Mouse (Mus musculus): Measurements from ENCODE around the gene C2cd3.

DNA sequence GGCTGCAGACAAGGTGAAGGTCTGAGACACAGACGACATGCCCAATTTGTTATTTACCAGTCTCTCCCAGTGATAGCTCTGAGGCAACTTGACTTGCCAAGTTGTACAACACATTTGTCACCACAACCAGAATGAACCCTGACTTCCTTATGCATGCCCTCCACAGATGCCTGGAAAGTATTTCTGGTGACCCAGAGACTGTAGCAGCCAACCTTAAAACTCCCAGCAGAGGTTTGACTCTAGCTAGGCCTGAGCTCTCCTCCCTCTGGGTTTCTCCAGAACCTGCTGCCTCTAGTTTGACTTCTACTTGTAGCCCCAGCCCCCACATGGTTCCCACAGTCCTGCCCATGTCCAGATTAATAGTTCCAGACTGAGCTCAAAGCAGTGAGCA is 99.4 kb downstream of the C2cd3 start:
- TF ChIP-seq CTCF (conservative IDR thresholded peaks at IDR 0.05; ENCODE audit: low read length) (no peak), NANOG (IDR thresholded peaks at IDR 0.05; ENCODE audit: borderline replicate concordance, low read length) (no peak), POU5F1 (IDR thresholded peaks at IDR 0.05; ENCODE audit: borderline replicate concordance, low read length) (no peak)
